10 mouse cellular contexts compared by ENCODE assay signal in genomic region chr2:121695436-121695835, GRCm38 (mm10).
DNase-seq lines count a peak whose midpoint lies in the region; ATAC-seq and TF ChIP-seq lines count a peak whose summit lies in the region.
"Had no signal": no experiment of that assay in that cellular context is flagged by ENCODE, and none has a peak within 500 bp of the region (broad histone marks: within the 10 kb centered on the region; RNA-seq: fewer than 3 reads in every experiment).

No protein-coding gene starts in this region.

- no peaks in the 10 kb centered on the region for H3K36me3 ChIP-seq in ES-E14 (ENCODE audit: control insufficient read depth, insufficient read depth, low read length, poor library complexity, severe bottlenecking)
- H3K36me3 ChIP-seq in lung, postnatal 0 days (ENCODE audit: insufficient read depth, low read length) = no peaks in the 10 kb centered on the region
- H3K36me3 ChIP-seq: heart, embryonic 15.5 days; neural tube, embryonic 15.5 days had no signal

- peak; percentile 6 for DNase-seq in kidney, adult 9 months
- DNase-seq in kidney, postnatal 14 days = no peak
- DNase-seq in B cell, adult 2 months = peak; percentile 29 to 35
- peak; percentile 40 for DNase-seq in ES-E14 (ENCODE audit: low read depth, low spot score)
- no peak for DNase-seq in lung, postnatal 0 days (ENCODE audit: low spot score)
- DNase-seq in cerebellum, adult 8-10 months = no peak

- H3K4me1 ChIP-seq in ES-E14 (ENCODE audit: control insufficient read depth in 2 of 2, insufficient read depth in 2 of 2, low read length in 2 of 2, poor library complexity in 1 of 2) = no peaks in the 10 kb centered on the region
- H3K4me1 ChIP-seq in lung, postnatal 0 days (ENCODE audit: insufficient read depth, low read depth, low read length) = no peaks in the 10 kb centered on the region

- 79% methylated on average over 10 of the region's 10 CpGs for whole genome bisulfite sequencing in lung, postnatal 0 days

- TF ChIP-seq CTCF in lung, postnatal 0 days (IDR thresholded peaks at IDR 0.05) = peak; percentile 66

- in situ Hi-C loops in ES-E14 (cut with MboI; ENCODE audit: low sequenced_read_pairs in 2 of 2, unreplicated experiment in 2 of 2) = no loop called here

- H3K9me3 ChIP-seq in ES-E14 (ENCODE audit: control insufficient read depth, insufficient read depth, low read depth, low read length) = no peaks in the 10 kb centered on the region
- no peaks in the 10 kb centered on the region for H3K9me3 ChIP-seq in lung, postnatal 0 days (ENCODE audit: low read length)
- H3K9me3 ChIP-seq: heart, embryonic 15.5 days; neural tube, embryonic 15.5 days had no signal

- no peak for TF ChIP-seq EP300 in lung, postnatal 0 days (IDR thresholded peaks at IDR 0.05)

- no peaks in the 10 kb centered on the region for H3K27me3 ChIP-seq in lung, postnatal 0 days (replicated peaks; ENCODE audit: insufficient read depth, low read length)
- H3K27me3 ChIP-seq: heart, embryonic 15.5 days; neural tube, embryonic 15.5 days had no signal

- no peak overlapping the region for H3K4me2 ChIP-seq in lung, postnatal 0 days (replicated peaks; ENCODE audit: low read depth, low read length)
- H3K4me2 ChIP-seq: heart, embryonic 15.5 days; neural tube, embryonic 15.5 days had no signal

- no peak overlapping the region for H3K4me3 ChIP-seq in ES-E14 (ENCODE audit: insufficient read depth in 1 of 2, low read depth in 1 of 2, low read length in 2 of 2, poor library complexity in 1 of 2, severe bottlenecking in 1 of 2)
- H3K4me3 ChIP-seq in lung, postnatal 0 days (ENCODE audit: low read depth, low read length) = no peak overlapping the region
- H3K4me3 ChIP-seq: erythroblast, embryonic 14.5 days; heart, embryonic 15.5 days; neural tube, embryonic 15.5 days had no signal

- H3K9ac ChIP-seq in ES-E14 (ENCODE audit: insufficient read depth, low read depth, low read length, poor library complexity, severe bottlenecking) = no peak overlapping the region
- H3K9ac ChIP-seq in lung, postnatal 0 days (replicated peaks; ENCODE audit: low read depth) = no peak overlapping the region
- H3K9ac ChIP-seq: heart, embryonic 15.5 days; neural tube, embryonic 15.5 days had no signal

- no peak overlapping the region for H3K27ac ChIP-seq in ES-E14 (ENCODE audit: insufficient read depth, low read depth, low read length, poor library complexity, severe bottlenecking)
- H3K27ac ChIP-seq in lung, postnatal 0 days (ENCODE audit: low read length) = no peak overlapping the region
- H3K27ac ChIP-seq: heart, embryonic 15.5 days; neural tube, embryonic 15.5 days had no signal

- no peak for ATAC-seq in lung, postnatal 0 days
- ATAC-seq in monocyte, adult 5-6 weeks (replicated peaks; ENCODE audit: insufficient number of reproducible peaks, low FRiP score, low TSS enrichment, poor library complexity, severe bottlenecking) = no peak

TF ChIP-seq in ES-E14, 5 proteins besides CTCF, POLR2A, EP300 and RAD21:
- TF ChIP-seq HCFC1 (IDR thresholded peaks at IDR 0.05; ENCODE audit: borderline replicate concordance, insufficient read depth, low read length) = no peak
- no peak for TF ChIP-seq ZNF384 (IDR thresholded peaks at IDR 0.05; ENCODE audit: low read depth, low read length)
- TF ChIP-seq MAFK (IDR thresholded peaks at IDR 0.05; ENCODE audit: insufficient read depth, low read depth, low read length) = no peak
- no peak for TF ChIP-seq CHD2 (IDR thresholded peaks at IDR 0.05; ENCODE audit: low read depth, low read length)
- TF ChIP-seq ZC3H11A (IDR thresholded peaks at IDR 0.05; ENCODE audit: borderline replicate concordance, low read depth, low read length) = no peak

Comparison
In these comparisons a context has a peak if more than half of its experiments do, and no peak if none do; other contexts are left out.
1. DNase-seq: peak in kidney, adult 9 months (single experiment), B cell, adult 2 months (2 of 2) and ES-E14 (single experiment); none in kidney, postnatal 14 days (single experiment), lung, postnatal 0 days (single experiment) and cerebellum, adult 8-10 months (single experiment).